Mouse (Mus musculus): ENCODE data around the gene Hist1h4d. TPM values are rescaled to one million over a fixed set of nuclear protein-coding genes. Genes with fewer than 3 reads are reported as not detected.

Gene Hist1h4d
- total and polyA plus RNA-seq, 3 experiments: 11.7 to 1,889 TPM; not detected in 1

- DNase-seq (ENCODE audit: low read depth, low spot score): peak; percentile 94
- peak; percentile 99 for TF ChIP-seq TBP (IDR thresholded peaks at IDR 0.05; ENCODE audit: low read depth, low read length)
- TF ChIP-seq BHLHE40 (IDR thresholded peaks at IDR 0.05; ENCODE audit: borderline replicate concordance, low read depth, low read length): no peak
- peak; percentile 88 to 99 for TF ChIP-seq POLR2A (IDR thresholded peaks at IDR 0.05; ENCODE audit: control insufficient read depth in 1 of 2, insufficient read depth in 1 of 2, low read depth in 1 of 2, low read length in 2 of 2, poor library complexity in 1 of 2)
- TF ChIP-seq UBTF (IDR thresholded peaks at IDR 0.05; ENCODE audit: borderline replicate concordance, insufficient read depth, low read depth, low read length): peak; percentile 98; the same call in 1 of the 2 replicates
- TF ChIP-seq RCOR1 (IDR thresholded peaks at IDR 0.05; ENCODE audit: low read depth, low read length): no peak
- 0 out of 2 replicates have a peak, but pooled peaks have one; percentile 96 for TF ChIP-seq POLR2AphosphoS5 (IDR thresholded peaks at IDR 0.05; ENCODE audit: borderline replicate concordance, low read depth, low read length)
- TF ChIP-seq CTCF (IDR thresholded peaks at IDR 0.05 in 2 of 3, conservative IDR thresholded peaks at IDR 0.05 in 1 of 3; ENCODE audit: control insufficient read depth in 1 of 3, insufficient read depth in 1 of 3, low read depth in 2 of 3, low read length in 3 of 3, poor library complexity in 1 of 3, severe bottlenecking in 1 of 3): 0 out of 6 replicates have a peak, but pooled peaks of 1 of the 3 experiments have one; percentile 6
- H3K36me3 ChIP-seq (ENCODE audit: control insufficient read depth in 1 of 2, insufficient read depth in 2 of 2, low read length in 2 of 2): peaks cover 0 to 35% of the 10 kb centered on the region in 2 experiments; a peak in 2 of 4 replicates
- peak overlapping the region; percentile 98 for H3K27ac ChIP-seq (ENCODE audit: control insufficient read depth, low read depth, low read length)
- no peaks in the 10 kb centered on the region for H3K9me3 ChIP-seq (replicated peaks; ENCODE audit: insufficient read depth, low read length)
- no peaks in the 10 kb centered on the region for H3K27me3 ChIP-seq (ENCODE audit: control insufficient read depth in 1 of 2, insufficient read depth in 2 of 2, low read length in 2 of 2)
- peaks cover 0 to 11% of the 10 kb centered on the region in 2 experiments; a peak in 1 of 4 replicates for H3K4me1 ChIP-seq (ENCODE audit: control insufficient read depth in 1 of 2, insufficient read depth in 2 of 2, low read length in 2 of 2)
- peak overlapping the region; percentile 93 for H3K9ac ChIP-seq (ENCODE audit: control insufficient read depth, low read depth, low read length, poor library complexity, severe bottlenecking)
- peak overlapping the region; percentile 2 to 48 for H3K4me3 ChIP-seq (ENCODE audit: control insufficient read depth in 1 of 2, insufficient read depth in 1 of 2, low read depth in 2 of 2, low read length in 2 of 2)
- H3K79me2 ChIP-seq (ENCODE audit: control insufficient read depth, insufficient read depth, low read length, poor library complexity): peaks cover 3% of the 10 kb centered on the region; the same call in 1 of the 2 replicates
Measured at GRCm38 (mm10) chr13:23554925-23555838, 26.2 kb upstream of the Hist1h4d start.

- Histone ChIP-seq H3K4me1 (ENCODE audit: control insufficient read depth in 1 of 2, insufficient read depth in 2 of 2, low read length in 2 of 2) (peaks cover 0 to 7% of the 10 kb centered on the region in 2 experiments; a peak in 1 of 4 replicates), H3K9me3 (replicated peaks; ENCODE audit: insufficient read depth, low read length) (no peaks in the 10 kb centered on the region)
- peak; percentile 96 for DNase-seq (ENCODE audit: low read depth, low spot score)
Measured at GRCm38 (mm10) chr13:23555839-23556416, 25.5 kb upstream of the Hist1h4d start.

More at GRCm38 (mm10) chr13:23555839-23556416, 25.5 kb upstream of the Hist1h4d start:
- Histone ChIP-seq H3K79me2 (ENCODE audit: control insufficient read depth, insufficient read depth, low read length, poor library complexity) (peaks cover 3% of the 10 kb centered on the region; the same call in 1 of the 2 replicates), H3K27ac (ENCODE audit: control insufficient read depth, low read depth, low read length) (peak overlapping the region; percentile 98), H3K27me3 (ENCODE audit: control insufficient read depth in 1 of 2, insufficient read depth in 2 of 2, low read length in 2 of 2) (no peaks in the 10 kb centered on the region), H3K9ac (ENCODE audit: control insufficient read depth, low read depth, low read length, poor library complexity, severe bottlenecking) (peak overlapping the region; percentile 93), H3K4me3 (ENCODE audit: control insufficient read depth in 1 of 2, insufficient read depth in 1 of 2, low read depth in 2 of 2, low read length in 2 of 2) (peak overlapping the region; percentile 35 to 48), H3K36me3 (ENCODE audit: control insufficient read depth in 1 of 2, insufficient read depth in 2 of 2, low read length in 2 of 2) (peaks cover 0 to 33% of the 10 kb centered on the region in 2 experiments; a peak in 2 of 4 replicates)
- TF ChIP-seq RAD21 (IDR thresholded peaks at IDR 0.05; ENCODE audit: low read depth, low read length) (no peak), TBP (IDR thresholded peaks at IDR 0.05; ENCODE audit: low read depth, low read length) (peak; percentile 95), UBTF (IDR thresholded peaks at IDR 0.05; ENCODE audit: borderline replicate concordance, insufficient read depth, low read depth, low read length) (no peak), POLR2A (IDR thresholded peaks at IDR 0.05; ENCODE audit: control insufficient read depth in 1 of 2, insufficient read depth in 1 of 2, low read depth in 1 of 2, low read length in 2 of 2, poor library complexity in 1 of 2) (peak; percentile 65 to 99), TAL1 (IDR thresholded peaks at IDR 0.05; ENCODE audit: low read length) (no peak), POLR2AphosphoS5 (IDR thresholded peaks at IDR 0.05; ENCODE audit: borderline replicate concordance, low read depth, low read length) (peak; percentile 99; the same call in 1 of the 2 replicates)

All from MEL (cell line).